Mouse (Mus musculus) limb, embryonic 12.5 days (tissue): ENCODE measurements around the gene Pmf1. TPM values are rescaled to one million over a fixed set of nuclear protein-coding genes. Genes with fewer than 3 reads are reported as not detected.
"Not testable (repeated sequence)": the region's sequence is repeated elsewhere in the genome, so short reads cannot be mapped to it uniquely, and the experiment has no call there.

ENCODE experiments used
- ATAC-seq: fragments of 200-750 bp; cut with Nextera tagmentation; 2 replicates; pipeline ENCODE4 v1.8.0; 2017; ENCODE audit warnings: low read depth, moderate TSS enrichment; ENCODE audit not compliant: insufficient number of reproducible peaks, insufficient read depth, low FRiP score, low TSS enrichment
- H3K27ac ChIP-seq: fragments of 300-500 bp; sonication (generic); 2 replicates; pipeline ENCODE4 v1.5.1; 2016; ENCODE audit warnings: mild to moderate bottlenecking, moderate library complexity
- H3K27me3 ChIP-seq: fragments of 300-500 bp; sonication (generic); 2 replicates; pipeline ENCODE4 v1.6.1; 2016; ENCODE audit warnings: mild to moderate bottlenecking, moderate library complexity
- H3K36me3 ChIP-seq: fragments of 300-500 bp; sonication (generic); 2 replicates; pipeline ENCODE4 v1.6.1; 2016; ENCODE audit warnings: mild to moderate bottlenecking, moderate library complexity
- H3K4me1 ChIP-seq: fragments of 300-500 bp; sonication (generic); replicated peaks from 2 replicates; pipeline ENCODE4 v1.6.1; 2016
- H3K4me2 ChIP-seq: fragments of 300-500 bp; sonication (generic); 2 replicates; pipeline ENCODE4 v1.6.1; 2016; ENCODE audit warnings: mild to moderate bottlenecking, moderate library complexity
- H3K4me3 ChIP-seq: fragments of 300-500 bp; sonication (generic); replicated peaks from 2 replicates; pipeline ENCODE4 v1.5.1; 2016; ENCODE audit warnings: mild to moderate bottlenecking
- H3K9ac ChIP-seq: fragments of 300-500 bp; sonication (generic); replicated peaks from 2 replicates; pipeline ENCODE4 v1.6.1; 2016; ENCODE audit warnings: mild to moderate bottlenecking, moderate library complexity
- H3K9me3 ChIP-seq: fragments of 300-500 bp; sonication (generic); 2 replicates; pipeline ENCODE4 v1.6.1; 2016; ENCODE audit warnings: mild to moderate bottlenecking, moderate library complexity
- WGBS: fragments of 180-500 bp; shearing (Covaris S2); methylation state at CpG from one replicate; pipeline ENCODE4 v1.1.7; 2016; 5-methylcytosine and 5-hydroxymethylcytosine counted together
- polyA plus RNA-seq: library from polyadenylated mRNA; unstranded; fragments of >200 nt; fragmentation: Nextera tagmentation; extraction: Ambion mirVana; gene quantifications from 2 replicates; pipeline ENCODE4 v1.2.1, GENCODE M21; 2016

Gene Pmf1
- polyA plus RNA-seq, 1 experiment from 2014 or later, result 151 TPM

DNA sequence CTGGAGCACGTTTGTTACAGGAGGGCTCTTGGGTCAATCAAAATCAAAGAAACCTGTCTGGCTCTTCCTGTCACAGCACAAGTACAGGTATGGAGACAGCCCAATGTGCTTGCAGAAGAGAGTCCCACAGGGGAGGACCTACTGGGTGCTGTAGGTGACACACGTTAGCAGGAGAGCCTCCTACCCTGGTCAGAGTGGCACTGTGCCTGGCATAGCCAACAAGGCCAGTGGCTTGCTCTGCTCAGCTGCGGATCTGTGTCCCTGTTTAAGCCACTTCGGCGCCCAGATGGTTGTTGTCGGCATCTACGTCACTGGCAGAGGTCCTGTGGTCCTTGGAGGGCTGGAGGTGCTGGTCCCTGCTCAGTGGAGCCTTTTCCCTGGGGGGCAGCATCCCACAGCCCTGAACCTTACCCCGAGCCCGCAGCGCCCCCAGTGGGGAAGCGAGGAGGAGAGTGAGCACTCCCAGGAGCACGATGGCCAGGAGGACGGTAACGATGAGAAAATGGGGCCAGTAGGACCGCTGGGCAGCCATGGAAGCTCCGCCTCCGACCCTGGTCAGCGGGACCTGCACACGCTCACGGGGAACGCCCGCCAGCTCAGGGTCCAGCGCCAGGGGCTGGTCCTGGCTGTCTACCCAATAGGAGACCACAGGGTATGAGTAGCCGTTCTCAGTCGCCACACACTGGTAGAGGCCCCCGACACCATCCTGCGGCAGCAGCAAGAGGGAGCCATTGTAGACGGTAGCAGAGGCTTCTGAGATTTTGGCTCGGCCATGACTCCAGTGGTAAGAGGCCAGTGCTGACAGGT, 26.5 kb upstream of the Pmf1 start:
- Histone ChIP-seq H3K27me3 (peaks cover under 1% of the 10 kb centered on the region; the same call in 1 of the 2 replicates), H3K4me3 (peak overlapping the region; percentile 32), H3K9ac (peak overlapping the region; percentile 31; the same call in 1 of the 2 replicates), H3K4me1 (peaks cover 42% of the 10 kb centered on the region), H3K9me3 (no peaks in the 10 kb centered on the region), H3K27ac (peak overlapping the region; percentile 53; the same call in 1 of the 2 replicates), H3K36me3 (peaks cover 5% of the 10 kb centered on the region; the same call in 1 of the 2 replicates), H3K4me2 (peak overlapping the region; percentile 60)
- peak; percentile 89 for ATAC-seq
- WGBS, result 8% methylated on average over 29 of the region's 29 CpGs

GRCm38 (mm10) chr3:88435515-88435914, 25.4 kb upstream of the Pmf1 start:
- no peak overlapping the region for H3K27ac ChIP-seq
- H3K9ac ChIP-seq, result no peak overlapping the region
- no peak for ATAC-seq

GRCm38 (mm10) chr3:88428639-88429038, 18.5 kb upstream of the Pmf1 start:
- not testable (repeated sequence) for H3K4me2 ChIP-seq, ATAC-seq, H3K27ac ChIP-seq, H3K4me3 ChIP-seq, H3K4me1 ChIP-seq, H3K9me3 ChIP-seq, H3K36me3 ChIP-seq, H3K27me3 ChIP-seq, H3K9ac ChIP-seq
- WGBS, result 72% methylated on average over 8 of the region's 8 CpGs

More at GRCm38 (mm10) chr3:88435515-88435914, 25.4 kb upstream of the Pmf1 start:
- no peak overlapping the region for H3K4me3 ChIP-seq
- no peaks in the 10 kb centered on the region for H3K9me3 ChIP-seq
- peaks cover 5% of the 10 kb centered on the region; the same call in 1 of the 2 replicates for H3K36me3 ChIP-seq
- H3K27me3 ChIP-seq, result no peaks in the 10 kb centered on the region; the same call in 1 of the 2 replicates
- no peak overlapping the region for H3K4me2 ChIP-seq
- peaks cover 36% of the 10 kb centered on the region for H3K4me1 ChIP-seq
- 62% methylated on average over 10 of the region's 10 CpGs for WGBS

DNA sequence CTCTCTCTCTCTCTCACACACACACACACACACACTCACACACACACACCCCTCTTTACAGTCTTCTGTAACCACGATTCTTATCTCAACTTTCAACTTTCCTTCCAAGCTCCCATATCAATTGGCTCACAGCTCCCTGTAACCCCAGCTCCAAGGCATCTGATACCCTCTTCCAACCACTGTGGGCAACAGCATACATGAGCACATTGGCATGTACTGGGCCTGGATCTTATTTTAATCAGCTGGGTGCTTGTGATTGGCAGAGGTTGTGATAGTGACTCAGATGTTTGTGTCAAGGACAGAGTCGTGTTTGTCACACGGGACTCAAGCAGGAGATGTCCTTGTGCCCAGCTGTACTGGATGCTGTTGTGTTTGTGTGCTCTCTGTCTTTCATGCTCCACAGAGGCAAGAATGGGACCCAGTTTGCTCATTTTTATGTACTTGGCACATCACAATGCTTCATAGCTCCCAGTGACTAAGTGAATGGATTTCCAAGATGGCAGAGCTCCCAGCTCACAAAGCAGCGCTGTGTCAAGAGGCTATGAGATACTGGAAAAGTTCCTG, 17.3 kb upstream of the Pmf1 start:
- WGBS, result 85% methylated on average over 4 of the region's 4 CpGs
- ATAC-seq, result no peak
- H3K27ac ChIP-seq, result no peak overlapping the region
- H3K4me2 ChIP-seq, result no peak overlapping the region
- no peaks in the 10 kb centered on the region for H3K36me3 ChIP-seq
- no peak overlapping the region for H3K4me3 ChIP-seq
- no peaks in the 10 kb centered on the region for H3K27me3 ChIP-seq
- no peaks in the 10 kb centered on the region for H3K9me3 ChIP-seq
- peaks cover 15% of the 10 kb centered on the region for H3K4me1 ChIP-seq
- no peak overlapping the region for H3K9ac ChIP-seq

DNA sequence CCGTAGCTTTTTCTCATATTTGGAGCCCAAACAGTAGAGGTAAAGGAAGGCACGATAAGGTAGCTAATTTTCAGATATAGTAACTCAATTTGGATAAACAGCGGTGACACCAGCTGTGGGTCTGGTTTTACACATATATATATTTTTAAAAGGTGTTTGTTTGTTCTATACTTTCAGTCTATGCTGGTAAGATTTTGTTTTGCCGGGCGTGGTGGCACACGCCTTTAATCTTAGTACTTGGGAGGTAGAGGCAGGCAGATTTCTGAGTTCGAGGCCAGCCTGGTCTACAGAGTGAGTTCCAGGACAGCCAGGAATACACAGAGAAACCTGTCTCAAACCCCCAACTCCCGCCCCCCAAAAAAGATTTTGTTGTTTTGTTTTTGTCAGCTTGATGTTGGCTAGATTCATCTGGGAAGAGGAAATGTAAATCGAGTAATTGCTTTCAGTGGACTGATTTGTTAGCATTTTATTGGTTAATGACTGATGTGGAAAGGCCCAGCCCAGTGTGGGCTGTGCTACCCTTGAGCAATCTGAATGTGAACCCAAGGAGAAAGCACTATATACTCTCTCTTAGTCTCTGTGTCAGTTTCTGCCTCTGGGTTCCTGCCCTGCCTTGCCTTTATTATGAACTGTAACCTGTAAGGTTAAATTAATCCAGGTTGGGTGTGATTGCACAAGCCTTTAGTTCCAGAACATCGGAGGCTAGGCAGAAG, 15.7 kb upstream of the Pmf1 start:
- no peak overlapping the region for H3K27ac ChIP-seq
- no peak overlapping the region for H3K4me3 ChIP-seq
- 81% methylated on average over 10 of the region's 10 CpGs for WGBS
- H3K9ac ChIP-seq, result no peak overlapping the region
- no peaks in the 10 kb centered on the region for H3K27me3 ChIP-seq
- H3K36me3 ChIP-seq, result peaks cover 8% of the 10 kb centered on the region
- ATAC-seq, result no peak
- H3K9me3 ChIP-seq, result no peaks in the 10 kb centered on the region
- H3K4me1 ChIP-seq, result peaks cover 22% of the 10 kb centered on the region
- 0 out of 2 replicates have a peak overlapping the region, but pooled peaks have one; percentile 90 for H3K4me2 ChIP-seq

DNA sequence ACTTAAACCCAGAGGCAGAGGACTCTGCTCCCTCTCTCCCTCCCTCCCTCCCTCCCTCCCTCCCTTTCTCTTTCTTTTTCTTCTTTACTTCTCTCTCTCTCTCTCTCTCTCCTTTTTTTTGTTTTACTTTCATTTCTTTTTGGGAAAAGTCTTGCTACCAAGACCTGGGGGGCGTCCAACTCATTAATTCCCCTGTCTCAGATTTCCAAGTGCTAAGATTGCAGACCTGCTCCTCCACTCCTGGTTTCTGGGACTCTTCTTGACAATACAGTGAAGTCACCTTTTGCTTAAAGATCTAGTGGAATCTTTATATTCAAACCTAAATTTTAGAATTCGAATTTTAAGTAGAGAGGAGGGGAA, 15.2 kb upstream of the Pmf1 start:
- no peak overlapping the region for H3K27ac ChIP-seq

GRCm38 (mm10) chr3:88424605-88425329, 14.6 kb upstream of the Pmf1 start, which contains the start of gene Slc25a44:
Gene Slc25a44 (minus strand): TSS chr3:88425139.
- WGBS, result 2% methylated on average over 35 of the region's 35 CpGs

More for the DNA sequence above, 15.2 kb upstream of the Pmf1 start:
- H3K4me3 ChIP-seq, result peak overlapping the region; percentile 60
- H3K27me3 ChIP-seq, result no peaks in the 10 kb centered on the region
- no peaks in the 10 kb centered on the region for H3K9me3 ChIP-seq
- peak overlapping the region; percentile 90 for H3K4me2 ChIP-seq
- peaks cover 14% of the 10 kb centered on the region for H3K36me3 ChIP-seq
- 3% methylated on average over 2 of the region's 2 CpGs for WGBS
- H3K4me1 ChIP-seq, result peaks cover 22% of the 10 kb centered on the region
- no peak for ATAC-seq
- H3K9ac ChIP-seq, result no peak overlapping the region

DNA sequence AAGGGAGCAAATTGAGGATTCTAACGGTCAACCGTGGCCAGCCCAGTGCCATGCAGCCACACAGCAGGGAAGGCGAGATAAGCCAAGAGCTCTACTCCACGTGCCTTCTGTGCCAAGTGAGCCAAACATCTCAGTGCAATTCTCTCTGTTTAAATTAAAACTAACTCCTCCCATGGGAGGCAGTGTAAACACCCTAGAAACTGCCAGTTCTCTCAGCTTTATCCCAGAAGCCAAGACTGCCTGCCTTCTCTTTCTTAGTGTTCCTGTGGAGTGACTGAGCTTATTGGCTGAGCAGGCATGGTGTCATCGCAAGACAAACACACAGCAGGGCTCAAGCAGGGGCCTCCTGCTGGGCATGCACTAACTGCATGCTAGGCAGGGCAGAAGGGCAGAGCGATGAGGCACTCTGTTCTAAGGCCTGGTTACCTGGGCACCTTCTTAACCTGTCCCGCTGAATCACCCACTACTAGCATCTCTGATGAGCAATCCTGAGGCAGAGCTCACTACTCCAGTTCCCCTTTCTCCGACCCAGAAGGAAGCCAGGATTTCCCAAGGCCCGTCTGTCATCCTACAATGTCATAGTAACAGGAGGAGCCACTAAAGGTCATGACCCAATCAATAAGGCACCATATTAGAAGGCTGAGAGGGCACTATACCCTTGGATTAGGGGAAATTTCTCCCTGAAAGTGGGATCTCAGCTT, 12.0 kb upstream of the Pmf1 start:
- Histone ChIP-seq H3K9me3 (no peaks in the 10 kb centered on the region), H3K27ac (no peak overlapping the region), H3K4me2 (no peak overlapping the region), H3K36me3 (peaks cover 45% of the 10 kb centered on the region), H3K9ac (no peak overlapping the region), H3K27me3 (no peaks in the 10 kb centered on the region), H3K4me1 (peaks cover 22% of the 10 kb centered on the region), H3K4me3 (no peak overlapping the region)
- ATAC-seq, result no peak
- WGBS, result 52% methylated on average over 9 of the region's 9 CpGs

More at GRCm38 (mm10) chr3:88424605-88425329, 14.6 kb upstream of the Pmf1 start, which contains the start of gene Slc25a44:
- peaks cover 19% of the 10 kb centered on the region for H3K36me3 ChIP-seq
- peak within 1 kb of the TSS; percentile 63 for H3K9ac ChIP-seq
- no peaks in the 10 kb centered on the region for H3K9me3 ChIP-seq
- peak; percentile 97 for ATAC-seq
- peak within 1 kb of the TSS; percentile 60 for H3K4me3 ChIP-seq
- H3K27me3 ChIP-seq, result no peaks in the 10 kb centered on the region
- H3K4me2 ChIP-seq, result peak within 1 kb of the TSS; percentile 90
- 0 out of 2 replicates have a peak within 1 kb of the TSS, but pooled peaks have one; percentile 20 for H3K27ac ChIP-seq
- peaks cover 22% of the 10 kb centered on the region for H3K4me1 ChIP-seq

DNA sequence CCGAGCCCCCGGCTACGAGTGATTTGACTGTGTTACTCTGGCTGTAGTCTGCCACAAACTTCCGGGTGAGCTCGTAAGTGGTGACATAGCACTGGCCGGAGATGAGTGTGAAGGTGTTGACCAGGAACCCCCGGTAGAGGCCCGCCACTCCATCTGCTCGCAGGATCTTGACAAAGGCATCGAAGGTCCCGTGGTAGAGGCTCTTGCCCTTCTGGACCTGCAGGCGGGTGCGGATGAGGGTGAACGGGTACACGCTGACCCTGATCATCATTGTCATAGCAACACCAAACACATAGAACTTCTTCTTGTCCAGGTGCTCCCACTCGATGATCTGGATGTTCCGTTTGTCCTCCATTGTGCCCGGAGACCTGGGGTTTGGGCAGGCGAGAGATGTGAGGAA, 10.6 kb upstream of the Pmf1 start:
- no peak for ATAC-seq
- no peaks in the 10 kb centered on the region for H3K9me3 ChIP-seq
- no peaks in the 10 kb centered on the region for H3K27me3 ChIP-seq
- no peak overlapping the region for H3K4me3 ChIP-seq
- H3K4me2 ChIP-seq, result no peak overlapping the region
- 94% methylated on average over 19 of the region's 19 CpGs for WGBS
- peaks cover 22% of the 10 kb centered on the region for H3K4me1 ChIP-seq
- peaks cover 59% of the 10 kb centered on the region for H3K36me3 ChIP-seq
- H3K27ac ChIP-seq, result no peak overlapping the region
- no peak overlapping the region; the same call in 1 of the 2 replicates for H3K9ac ChIP-seq

DNA sequence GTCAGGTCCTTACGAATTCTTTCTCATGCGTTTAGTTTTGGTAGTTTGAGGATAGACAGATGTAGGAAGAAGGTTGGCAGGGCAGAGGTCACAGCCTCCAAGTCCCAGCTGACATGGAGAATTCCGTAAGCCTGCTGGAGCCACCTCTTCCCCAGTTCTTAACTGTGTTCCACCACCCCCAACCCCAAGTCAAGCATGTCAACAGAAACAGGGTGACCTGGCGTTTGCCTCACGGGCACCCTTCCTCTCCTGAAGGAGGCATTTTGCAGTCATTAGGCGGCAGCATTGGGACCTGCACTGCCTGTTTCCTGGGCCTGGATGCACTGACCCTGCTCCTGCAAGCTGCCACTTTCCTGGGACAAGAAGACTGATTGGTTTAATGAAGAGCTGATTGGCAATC, 7.9 kb upstream of the Pmf1 start:
- H3K4me2 ChIP-seq, result no peak overlapping the region
- H3K4me1 ChIP-seq, result peaks cover 10% of the 10 kb centered on the region; the same call in 1 of the 2 replicates
- H3K36me3 ChIP-seq, result peaks cover 85% of the 10 kb centered on the region
- WGBS, result 74% methylated on average over 6 of the region's 6 CpGs
- H3K9me3 ChIP-seq, result no peaks in the 10 kb centered on the region
- no peak overlapping the region for H3K4me3 ChIP-seq
- no peaks in the 10 kb centered on the region for H3K27me3 ChIP-seq
- no peak overlapping the region for H3K27ac ChIP-seq
- H3K9ac ChIP-seq, result no peak overlapping the region
- ATAC-seq, result no peak
